Mouse (Mus musculus) cerebellum, adult (tissue): ENCODE results near the gene Rap2c.
A peak's percentile ranks its signal among the peaks of the same experiment; 100 is the strongest.

Experiments
- ATAC-seq: cut with Nextera tagmentation; 2 replicates; pipeline ENCODE4 v1.9.2; 2017; ENCODE audit warnings: mild to moderate bottlenecking, moderate library complexity, mixed read lengths; ENCODE audit not compliant: insufficient number of reproducible peaks, low FRiP score, low TSS enrichment

Gene Rap2c

GRCm38 (mm10) chrX:51017851-51018785, at the start of gene Rap2c:
Gene Rap2c (minus strand): TSS chrX:51018018.
- ATAC-seq: peak; percentile 57; the same call in 1 of the 2 replicates

DNA sequence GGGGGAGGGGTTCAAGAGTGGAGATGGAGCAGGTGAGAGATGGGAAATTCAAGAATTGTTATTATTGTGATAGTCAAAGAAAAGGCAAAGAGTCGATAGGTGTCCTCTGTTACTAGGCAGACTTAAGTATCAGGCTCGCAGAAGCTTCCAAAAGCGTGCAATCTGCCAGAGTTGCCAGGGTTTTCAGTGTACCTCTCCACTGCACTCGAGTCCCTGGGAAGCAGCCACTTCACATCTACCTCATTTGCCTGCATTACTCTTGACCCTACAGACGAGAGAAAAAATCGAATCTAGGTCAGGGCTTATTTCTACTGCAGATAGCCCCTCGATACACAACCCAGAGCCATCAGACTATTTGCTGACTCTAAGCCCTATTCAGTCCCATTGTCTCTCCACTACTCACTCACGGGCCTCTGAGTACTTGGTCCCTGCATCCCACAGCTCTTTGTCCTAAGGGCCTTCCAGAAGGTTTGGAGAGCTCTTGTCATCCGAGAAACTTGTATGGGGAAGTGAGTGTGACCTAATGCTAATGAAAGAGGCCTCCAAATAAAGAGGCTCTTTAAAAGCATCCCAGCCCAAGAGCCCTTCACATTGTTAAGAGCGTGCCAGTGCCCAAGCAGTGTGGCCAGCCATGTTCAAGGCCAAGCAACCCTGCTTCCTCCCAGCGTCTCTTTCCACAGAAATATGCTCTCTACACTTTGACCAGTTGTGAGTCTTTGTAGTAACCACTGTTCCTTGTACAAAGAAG, 48.9 kb upstream of the Rap2c start:
- no peak for ATAC-seq

DNA sequence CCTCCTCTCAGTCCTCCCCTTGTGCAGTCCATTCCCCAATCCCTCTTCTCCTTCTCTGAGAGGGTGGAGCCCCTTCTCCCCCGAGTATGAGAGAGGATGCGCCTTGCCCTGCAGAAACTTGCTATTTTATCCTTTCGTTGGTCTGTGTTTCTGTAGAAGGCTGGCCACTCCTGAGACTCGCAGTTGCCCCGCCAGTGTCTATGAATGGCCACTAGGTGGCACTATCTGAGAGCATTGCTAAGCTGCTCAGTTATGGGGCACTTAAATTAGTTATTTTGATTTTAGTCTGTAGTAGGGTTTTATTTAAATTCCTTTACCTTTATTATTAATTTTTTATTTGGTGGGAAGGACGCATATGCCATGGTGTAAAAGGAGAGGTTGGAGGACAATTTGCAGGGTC, 48.0 kb upstream of the Rap2c start:
- ATAC-seq: peak; percentile 66; the same call in 1 of the 2 replicates

DNA sequence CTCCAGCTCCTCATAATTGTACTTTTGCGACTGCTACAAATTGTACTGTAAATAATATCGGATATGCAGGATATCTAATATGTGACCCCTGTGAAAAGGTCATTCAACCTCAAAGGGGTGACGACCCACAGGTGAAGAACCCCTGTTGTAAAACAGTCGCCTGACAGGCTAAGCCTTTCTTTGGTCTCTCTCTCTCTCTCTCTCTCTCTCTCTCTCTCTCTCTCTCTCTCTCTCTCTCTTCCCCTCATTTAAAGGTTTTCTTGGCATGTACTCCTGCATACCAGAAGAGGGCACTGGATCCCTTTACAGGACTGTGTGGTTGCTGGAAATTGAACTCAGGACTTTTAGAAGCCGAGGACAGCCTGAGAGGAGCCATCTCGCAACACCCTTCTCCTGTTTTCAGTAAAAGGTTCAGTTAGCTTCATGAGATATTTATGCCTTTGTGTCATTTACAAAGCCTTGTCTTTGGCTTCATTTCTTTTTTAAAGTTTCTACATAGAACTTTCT, 47.4 kb upstream of the Rap2c start:
- ATAC-seq: no peak

DNA sequence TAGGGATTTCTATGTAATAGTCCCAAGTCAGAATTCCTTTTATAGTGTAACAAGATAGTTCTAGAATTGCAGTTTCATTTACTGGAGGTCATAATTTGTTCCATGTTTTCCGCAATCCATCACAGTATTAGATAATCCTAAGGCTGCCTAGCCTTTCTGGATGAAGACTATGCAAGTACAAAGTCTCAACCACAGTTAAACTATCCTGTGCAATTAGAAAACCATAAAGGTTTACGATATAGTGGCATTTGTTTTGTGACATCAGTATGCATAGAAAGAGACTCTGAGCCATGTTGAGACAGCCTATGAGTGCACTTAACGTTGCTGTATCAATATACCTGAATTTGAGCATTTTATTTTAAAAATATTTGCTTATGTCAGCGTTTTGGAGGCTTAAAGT, 42.4 kb upstream of the Rap2c start:
- no peak for ATAC-seq

DNA sequence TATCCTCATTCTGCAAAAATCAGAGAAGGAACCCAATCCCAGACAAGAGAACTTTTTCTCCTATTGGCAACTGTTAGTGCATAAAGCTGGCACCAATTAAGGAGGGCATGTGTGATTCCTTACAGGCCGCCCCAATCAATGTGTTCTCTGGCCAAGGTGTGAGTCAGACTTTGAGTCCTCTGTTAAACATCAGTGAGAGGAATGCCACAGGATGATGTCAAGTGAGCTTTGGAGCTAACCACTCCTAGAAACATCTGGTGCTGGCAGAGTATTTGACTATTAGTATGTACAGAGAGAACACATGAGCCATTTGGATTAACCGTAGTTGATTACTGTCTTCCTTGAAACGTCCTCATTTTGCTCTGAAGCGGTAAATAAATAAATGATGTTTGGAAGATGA, 40.9 kb upstream of the Rap2c start:
- ATAC-seq: no peak

DNA sequence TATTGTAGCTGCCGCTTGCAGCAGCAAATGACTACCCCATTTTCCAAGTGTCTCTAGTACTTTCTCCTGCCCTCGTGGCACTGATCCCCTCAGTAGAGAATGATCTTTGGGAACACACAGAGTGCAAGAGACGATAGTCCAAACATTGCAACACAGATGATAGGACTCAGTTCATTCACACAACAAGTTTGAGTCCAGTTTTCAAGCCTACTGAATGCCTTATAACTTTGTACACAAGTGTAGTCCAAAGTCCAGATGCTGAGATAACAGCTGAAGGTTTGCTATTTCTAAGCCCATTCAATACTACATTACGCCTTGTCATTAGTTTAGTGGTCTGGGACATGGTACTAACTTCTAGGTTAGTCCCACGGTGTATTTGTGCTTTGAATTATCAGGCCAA, 40.5 kb upstream of the Rap2c start:
- no peak for ATAC-seq

- no peak for ATAC-seq
Observed at GRCm38 (mm10) chrX:51051680-51052461, 34.1 kb upstream of the Rap2c start.

GRCm38 (mm10) chrX:51035678-51036209, 17.9 kb upstream of the Rap2c start:
- no peak for ATAC-seq

DNA sequence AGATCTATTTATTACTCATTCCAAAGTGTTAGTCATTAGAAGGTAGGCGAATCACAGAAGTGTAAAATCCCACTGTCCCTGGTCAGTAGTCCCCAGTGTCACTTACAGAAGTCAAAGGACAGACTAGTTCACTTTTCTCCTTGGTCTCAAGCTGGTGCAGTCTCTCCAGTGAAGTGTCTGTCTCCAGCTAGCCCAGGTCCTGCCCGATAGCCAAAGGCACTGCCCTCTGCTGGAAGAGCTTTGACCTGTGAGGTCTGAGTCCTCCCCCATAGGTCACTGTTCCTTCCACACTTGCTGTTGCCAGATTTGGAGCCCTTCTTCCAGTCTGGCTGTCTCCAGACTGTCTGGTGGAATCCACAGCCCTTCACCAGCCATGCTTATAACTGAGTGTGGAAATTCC, 2.1 kb upstream of the Rap2c start:
- ATAC-seq: peak; percentile 51; the same call in 1 of the 2 replicates

DNA sequence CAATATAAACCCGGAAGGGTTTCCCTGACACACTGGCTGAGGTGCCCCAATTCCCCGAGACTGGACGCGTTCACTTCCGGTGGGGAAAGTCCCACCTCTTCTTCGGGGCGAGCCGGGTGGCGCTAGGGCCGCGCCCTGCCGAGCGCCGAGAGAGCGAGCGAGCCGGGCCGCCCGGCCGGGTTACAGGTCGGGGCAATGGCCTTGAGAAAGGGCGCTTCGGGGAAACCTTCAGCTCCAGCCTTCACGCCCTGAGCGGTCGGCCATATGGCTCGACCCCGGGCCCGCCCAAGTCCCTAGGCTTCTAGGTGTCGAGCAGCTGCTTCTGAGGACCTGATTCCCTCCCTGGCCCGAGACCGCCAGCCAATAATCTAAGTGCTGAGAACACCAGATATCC, 965 bp upstream of the Rap2c start:
- ATAC-seq: peak; percentile 91

DNA sequence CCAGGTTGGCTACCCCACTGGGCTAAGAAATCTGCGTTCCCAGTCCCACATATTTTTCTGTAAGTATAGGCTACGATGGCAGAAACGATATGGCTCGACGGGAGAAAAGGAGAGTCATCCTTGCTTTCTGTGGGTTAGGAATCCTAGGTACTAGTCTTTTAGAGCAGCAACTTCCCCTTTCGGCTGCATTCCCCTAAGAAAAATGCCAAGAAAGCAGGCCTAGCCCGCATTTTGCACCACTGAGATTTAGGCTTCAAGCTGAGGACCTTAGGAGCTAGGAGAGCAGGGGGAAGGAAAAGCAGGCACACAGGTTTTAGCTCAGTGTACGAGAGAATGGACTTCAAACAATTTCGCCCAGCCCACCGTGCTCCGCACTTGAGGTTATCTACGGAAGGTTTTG, 892 bp downstream of the Rap2c start:
- no peak for ATAC-seq

DNA sequence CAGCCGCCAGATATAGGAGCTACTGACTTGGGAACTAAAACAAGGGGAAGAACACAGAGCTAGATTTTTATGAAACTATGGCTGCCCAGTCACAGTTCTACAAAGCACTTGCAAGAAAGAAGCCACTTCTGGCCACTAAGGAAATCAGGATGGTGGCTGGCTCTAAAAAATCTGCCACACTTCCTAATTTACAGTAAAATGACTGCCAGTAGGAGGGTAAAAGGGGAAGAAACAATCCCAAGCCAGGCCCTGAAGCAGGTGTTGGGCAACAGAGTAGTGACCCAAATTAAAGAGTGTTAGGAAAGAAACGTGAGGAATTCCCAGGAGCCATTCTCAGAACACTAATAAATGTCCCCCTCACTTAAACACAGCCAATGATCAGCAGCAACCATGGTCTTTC, 5.5 kb downstream of the Rap2c start:
- no peak for ATAC-seq

DNA sequence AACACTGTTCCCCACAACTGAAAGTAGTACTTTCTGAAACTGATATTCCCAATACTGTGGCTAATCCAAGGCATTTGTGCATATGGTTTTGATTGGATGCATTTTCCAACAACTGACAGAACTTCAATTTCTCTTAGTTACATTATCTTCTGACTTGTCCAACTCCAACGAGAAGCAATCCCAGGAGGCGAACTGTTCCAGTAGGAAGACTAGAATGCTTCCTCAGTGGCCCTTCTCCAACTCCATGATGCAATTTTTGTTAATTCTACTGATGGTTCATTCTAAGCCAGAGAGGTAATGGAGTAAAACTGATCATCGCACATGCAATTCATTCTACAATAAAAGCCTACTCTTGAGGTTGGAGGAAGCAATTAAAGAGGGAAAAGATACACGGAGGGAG, 7.5 kb downstream of the Rap2c start:
- ATAC-seq: no peak

DNA sequence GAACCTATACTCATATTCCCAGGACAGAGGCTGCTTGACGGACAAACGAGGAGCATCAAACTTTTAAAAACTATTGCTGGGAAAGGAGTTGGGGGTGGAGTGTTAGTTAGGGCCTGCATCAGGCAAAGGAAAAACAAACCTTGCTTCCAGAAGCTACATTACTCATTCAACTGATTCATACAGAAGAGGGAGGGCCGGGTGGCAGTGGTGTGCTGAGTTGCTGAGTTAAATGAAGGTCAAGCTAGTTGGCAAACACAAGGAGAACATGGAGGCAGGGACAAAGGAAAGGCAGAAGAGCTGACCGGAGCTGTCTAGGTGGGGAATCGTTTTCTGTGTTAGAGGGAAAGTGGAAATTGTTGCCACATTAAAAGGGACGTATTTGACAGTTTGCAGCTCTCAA, 17.0 kb downstream of the Rap2c start:
- no peak for ATAC-seq

- no peak for ATAC-seq
Observed at GRCm38 (mm10) chrX:50995310-50995709, 22.5 kb downstream of the Rap2c start.

- ATAC-seq: no peak
Observed at GRCm38 (mm10) chrX:50991324-50991723, 26.5 kb downstream of the Rap2c start.

DNA sequence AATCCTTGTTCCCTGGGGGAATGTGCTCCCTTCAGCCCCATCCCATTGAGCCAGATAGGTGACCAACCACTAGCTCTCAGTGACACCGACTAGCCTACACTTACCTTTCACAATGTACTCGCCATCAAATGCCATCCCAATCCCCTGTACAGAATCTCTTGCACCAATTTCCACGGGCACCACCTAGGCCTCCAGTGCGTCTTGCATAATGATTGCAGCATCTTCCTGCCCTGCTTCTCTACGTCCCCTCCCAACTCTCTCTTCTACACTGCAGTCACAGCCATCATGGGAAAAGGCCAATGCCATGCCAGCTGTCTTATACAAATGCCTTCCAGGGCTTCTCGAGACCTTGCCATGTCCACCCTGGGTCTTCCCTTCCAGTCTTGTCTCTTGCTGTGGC, 27.9 kb downstream of the Rap2c start:
- ATAC-seq: no peak

DNA sequence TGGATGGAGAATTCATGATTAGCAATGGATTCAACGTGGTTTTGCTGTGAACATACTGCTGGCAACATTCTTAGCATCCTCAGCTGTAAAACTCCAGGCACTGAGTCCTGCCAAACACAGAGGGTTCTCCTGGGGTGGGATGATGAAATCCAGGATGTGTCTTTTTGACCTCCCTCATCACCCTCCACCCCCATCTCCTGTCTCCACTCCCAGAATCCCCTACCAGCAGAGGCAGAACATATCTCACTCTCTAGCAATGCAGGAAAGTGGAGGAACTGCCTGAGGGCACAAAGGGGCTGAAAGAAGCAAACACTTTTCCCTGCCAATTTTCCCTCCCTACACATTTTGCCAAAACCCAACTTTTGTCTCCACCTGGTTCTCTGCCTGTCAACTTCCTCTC, 29.2 kb downstream of the Rap2c start:
- no peak for ATAC-seq

- ATAC-seq: no peak
Observed at GRCm38 (mm10) chrX:50978428-50978827, 39.4 kb downstream of the Rap2c start.
